Mouse (Mus musculus): ENCODE measurements around the gene Rnaseh1.
A peak's percentile ranks its signal among the peaks of the same experiment; 100 is the strongest.

The Rnaseh1 gene

GRCm38 (mm10) chr12:28667287-28667686 lies 17.9 kb downstream of the Rnaseh1 start:
- DNase-seq (ENCODE audit: low spot score): no peak

- DNase-seq (ENCODE audit: low spot score): no peak
These were observed 24.8 kb downstream of the Rnaseh1 start for GRCm38 (mm10) chr12:28674038-28674720.

GRCm38 (mm10) chr12:28675121-28675924 lies 25.9 kb downstream of the Rnaseh1 start, which contains the start of gene Adi1:
Adi1 (plus strand) TSS chr12:28675231.
- peak; percentile 85 for DNase-seq (ENCODE audit: low spot score)

GRCm38 (mm10) chr12:28675925-28676209 lies 26.5 kb downstream of the Rnaseh1 start:
- no peak for DNase-seq (ENCODE audit: low spot score)

- no peak for DNase-seq (ENCODE audit: low spot score)
These were observed 35.3 kb downstream of the Rnaseh1 start for GRCm38 (mm10) chr12:28684674-28685073.

GRCm38 (mm10) chr12:28685771-28686170 lies 36.4 kb downstream of the Rnaseh1 start:
- DNase-seq (ENCODE audit: low spot score): no peak

- DNase-seq (ENCODE audit: low spot score): no peak
These were observed 36.9 kb downstream of the Rnaseh1 start for GRCm38 (mm10) chr12:28686199-28686879.

GRCm38 (mm10) chr12:28688996-28689395 lies 39.6 kb downstream of the Rnaseh1 start:
- DNase-seq (ENCODE audit: low spot score): no peak

- no peak for DNase-seq (ENCODE audit: low spot score)
These were observed 41.3 kb downstream of the Rnaseh1 start for GRCm38 (mm10) chr12:28690730-28691129.

- no peak for DNase-seq (ENCODE audit: low spot score)
These were observed 44.3 kb downstream of the Rnaseh1 start for GRCm38 (mm10) chr12:28693738-28694137.

GRCm38 (mm10) chr12:28694231-28694630 lies 44.8 kb downstream of the Rnaseh1 start:
- no peak for DNase-seq (ENCODE audit: low spot score)

GRCm38 (mm10) chr12:28694776-28695175 lies 45.4 kb downstream of the Rnaseh1 start:
- DNase-seq (ENCODE audit: low spot score): no peak

- no peak for DNase-seq (ENCODE audit: low spot score)
These were observed 48.6 kb downstream of the Rnaseh1 start for GRCm38 (mm10) chr12:28697821-28698595.

- no peak for DNase-seq (ENCODE audit: low spot score)
These were observed 49.7 kb downstream of the Rnaseh1 start for GRCm38 (mm10) chr12:28699086-28699485.

- DNase-seq (ENCODE audit: low spot score): peak; percentile 73
These were observed 50.3 kb downstream of the Rnaseh1 start for GRCm38 (mm10) chr12:28699656-28700055.

GRCm38 (mm10) chr12:28700101-28700511 lies 50.7 kb downstream of the Rnaseh1 start:
- DNase-seq (ENCODE audit: low spot score): no peak

- peak; percentile 10 for DNase-seq (ENCODE audit: low spot score)
These were observed 51.2 kb downstream of the Rnaseh1 start for GRCm38 (mm10) chr12:28700561-28701025.

- DNase-seq (ENCODE audit: low spot score): no peak
These were observed 51.9 kb downstream of the Rnaseh1 start for GRCm38 (mm10) chr12:28701302-28701701.

- no peak for DNase-seq (ENCODE audit: low spot score)
These were observed 55.0 kb downstream of the Rnaseh1 start for GRCm38 (mm10) chr12:28704381-28704780.

- DNase-seq (ENCODE audit: low spot score): no peak
These were observed 55.8 kb downstream of the Rnaseh1 start for GRCm38 (mm10) chr12:28705204-28705603.

- DNase-seq (ENCODE audit: low spot score): no peak
These were observed 58.8 kb downstream of the Rnaseh1 start for GRCm38 (mm10) chr12:28708154-28708553.
